Mouse (Mus musculus): ENCODE data around the gene Ints7.

DNA sequence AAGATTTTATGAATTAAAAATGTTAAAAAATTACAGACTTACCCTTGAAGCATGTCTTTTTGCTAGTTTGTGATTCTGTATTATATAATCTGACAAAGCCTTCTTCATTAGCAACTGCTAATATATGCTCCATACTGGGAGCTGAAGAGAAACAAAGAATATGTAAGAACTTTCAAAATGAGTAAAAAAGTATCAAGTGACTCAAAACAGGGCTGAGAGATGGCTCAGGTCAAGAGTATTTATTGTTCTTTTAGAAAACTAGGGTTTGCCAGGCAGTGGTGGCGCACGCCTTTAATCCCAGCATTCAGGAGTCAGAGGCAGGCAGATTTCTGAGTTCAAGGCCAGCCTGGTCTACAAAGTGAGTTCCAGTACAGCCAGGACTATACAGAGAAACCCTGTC, 5.8 kb upstream of the Ints7 start:
- TF ChIP-seq CTCF (IDR thresholded peaks at IDR 0.05; ENCODE audit: low read depth) (no peak), EP300 (IDR thresholded peaks at IDR 0.05; ENCODE audit: low read depth) (no peak)

Measured in liver, embryonic 14.5 days (tissue).